Mouse (Mus musculus): ENCODE measurements around the gene Svopl. TPM values are rescaled to one million over a fixed set of nuclear protein-coding genes. Genes with fewer than 3 reads are reported as not detected.

The Svopl gene
- polyA plus RNA-seq, 1 experiment from 2014 or later, result 0.63 TPM

DNA sequence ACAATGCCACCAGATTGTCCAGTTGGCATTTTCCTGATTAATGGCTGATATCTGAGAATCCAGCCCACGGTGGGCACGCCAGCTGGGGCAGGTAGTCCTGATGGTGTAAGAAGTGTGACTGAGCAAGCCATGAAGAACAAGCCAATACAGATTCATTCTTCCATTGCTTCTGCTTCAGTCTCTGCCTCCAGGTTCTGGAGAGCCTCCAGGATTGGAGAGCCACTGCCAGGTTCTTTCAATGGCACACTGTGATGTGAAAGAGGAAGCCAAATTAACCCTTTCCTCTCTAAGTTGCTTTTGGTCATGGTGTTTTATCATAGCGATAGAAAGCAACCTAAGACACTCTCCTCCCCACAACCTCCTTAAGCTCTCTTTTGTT, 18.3 kb upstream of the Svopl start:
- ATAC-seq (ENCODE audit: low FRiP score, low TSS enrichment) (no peak), DNase-seq (ENCODE audit: low spot score) (no peak)
- no peak overlapping the region for H3K4me3 ChIP-seq (ENCODE audit: low read depth, low read length)
- H3K4me2 ChIP-seq (replicated peaks; ENCODE audit: low read depth), result no peak overlapping the region
- 0 out of 2 replicates have a peak, but pooled peaks cover 2% of the 10 kb centered on the region for H3K9me3 ChIP-seq (ENCODE audit: control insufficient read depth, low read length)
- 84% methylated on average over 3 of the region's 3 CpGs for WGBS
- no peaks in the 10 kb centered on the region for H3K27me3 ChIP-seq (ENCODE audit: control insufficient read depth, insufficient read depth, low read length)
- H3K27ac ChIP-seq (replicated peaks), result no peak overlapping the region
- H3K4me1 ChIP-seq (replicated peaks; ENCODE audit: control insufficient read depth, insufficient read depth), result no peaks in the 10 kb centered on the region
- no peaks in the 10 kb centered on the region for H3K36me3 ChIP-seq (ENCODE audit: control insufficient read depth, insufficient read depth, low read length)
- TF ChIP-seq EP300 (optimal IDR thresholded peaks at IDR 0.05), result no peak
- no peak for TF ChIP-seq CTCF (IDR thresholded peaks at IDR 0.05; ENCODE audit: low read depth)
- H3K9ac ChIP-seq (ENCODE audit: low read length), result no peak overlapping the region

DNA sequence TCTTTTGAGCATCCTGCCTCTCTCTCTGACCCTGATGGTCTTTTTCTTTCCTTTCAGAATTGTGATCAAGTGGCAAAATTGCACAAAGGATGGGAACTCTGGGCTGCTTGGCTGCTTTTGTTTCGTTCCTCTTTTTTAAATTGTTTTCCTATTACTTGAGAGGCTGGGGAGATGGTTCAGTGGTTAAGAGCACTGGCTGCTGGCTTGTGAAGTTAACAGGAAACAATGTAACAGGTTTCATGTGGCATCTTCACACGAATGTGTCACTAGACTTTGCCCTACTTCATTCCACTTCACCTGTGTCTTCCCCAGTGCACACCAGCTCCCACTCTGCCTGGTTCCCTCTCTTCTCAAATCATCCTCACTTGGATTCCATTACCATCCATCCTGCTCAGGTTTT, 17.8 kb upstream of the Svopl start:
- ATAC-seq (ENCODE audit: low FRiP score, low TSS enrichment), result no peak
- H3K9ac ChIP-seq (ENCODE audit: low read length), result no peak overlapping the region
- WGBS, result 79% methylated on average over 2 of the region's 2 CpGs

DNA sequence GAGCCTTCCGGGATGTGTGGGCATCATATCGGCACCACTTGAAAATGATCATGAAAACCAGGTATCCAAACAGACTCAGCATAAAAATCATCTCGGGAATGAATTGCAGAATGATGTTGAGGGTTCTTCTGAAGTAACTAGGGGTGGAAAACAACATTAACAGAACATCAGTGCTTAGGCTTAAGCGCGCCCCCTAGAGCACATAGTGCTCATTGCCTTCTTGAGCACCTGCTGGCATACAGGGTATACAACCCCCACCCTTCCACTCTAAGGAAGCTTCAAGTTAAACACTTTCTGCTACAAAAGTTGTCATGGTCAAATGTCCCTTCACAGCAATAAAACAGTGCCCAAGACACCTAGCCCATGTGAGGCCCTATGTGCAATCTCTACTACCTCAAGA, 12.0 kb upstream of the Svopl start:
- ATAC-seq (ENCODE audit: low FRiP score, low TSS enrichment), result no peak
- no peak overlapping the region for H3K4me2 ChIP-seq (replicated peaks; ENCODE audit: low read depth)

More for the DNA sequence above, 17.8 kb upstream of the Svopl start:
- Histone ChIP-seq H3K36me3 (ENCODE audit: control insufficient read depth, insufficient read depth, low read length) (no peaks in the 10 kb centered on the region), H3K27ac (replicated peaks) (no peak overlapping the region), H3K4me3 (ENCODE audit: low read depth, low read length) (no peak overlapping the region), H3K27me3 (ENCODE audit: control insufficient read depth, insufficient read depth, low read length) (no peaks in the 10 kb centered on the region), H3K4me2 (replicated peaks; ENCODE audit: low read depth) (no peak overlapping the region), H3K9me3 (ENCODE audit: control insufficient read depth, low read length) (0 out of 2 replicates have a peak, but pooled peaks cover 2% of the 10 kb centered on the region), H3K4me1 (replicated peaks; ENCODE audit: control insufficient read depth, insufficient read depth) (no peaks in the 10 kb centered on the region)
- DNase-seq (ENCODE audit: low spot score), result no peak
- no peak for TF ChIP-seq EP300 (optimal IDR thresholded peaks at IDR 0.05)
- no peak for TF ChIP-seq CTCF (IDR thresholded peaks at IDR 0.05; ENCODE audit: low read depth)

DNA sequence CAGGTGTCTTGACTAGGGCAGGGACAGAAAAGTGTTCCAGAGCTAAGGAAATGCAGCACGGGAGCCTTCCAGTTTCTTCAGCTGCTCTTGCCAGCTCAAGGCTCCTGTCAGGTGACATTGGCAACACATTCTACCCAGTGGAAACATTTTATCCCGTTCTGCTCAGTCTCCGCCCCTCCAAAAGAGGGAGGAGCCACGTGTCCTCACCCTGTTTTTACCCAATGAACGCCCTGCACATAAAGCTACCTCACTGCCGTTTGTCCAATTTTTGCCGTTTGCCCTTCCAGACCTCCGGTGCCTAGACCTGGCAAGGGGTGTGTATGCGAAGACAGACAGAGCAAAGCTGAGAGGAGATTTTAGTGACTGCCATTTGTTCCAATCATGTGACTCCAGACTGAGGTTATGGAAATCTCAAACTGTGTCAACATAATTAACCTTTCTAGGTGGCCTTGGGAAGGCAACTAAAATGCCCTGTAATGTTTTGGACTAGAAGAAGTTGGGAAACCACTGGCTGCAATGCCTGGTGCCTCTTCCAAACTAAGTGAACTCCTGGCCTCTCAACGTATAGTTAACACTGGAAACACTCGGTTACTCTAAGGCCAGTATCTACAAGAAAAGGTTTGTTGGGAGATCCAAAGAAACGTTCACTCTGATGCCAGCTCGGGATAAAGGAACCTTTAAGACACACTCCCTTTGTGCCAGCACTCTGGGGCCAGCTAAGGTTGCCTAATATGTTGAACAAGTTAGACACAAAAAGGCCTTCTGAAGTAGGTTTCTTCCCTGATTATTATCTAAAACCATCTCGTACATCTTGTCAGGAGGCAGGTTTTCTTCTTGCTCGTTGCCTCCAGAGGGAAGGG, 8.9 kb upstream of the Svopl start:
- 74% methylated on average over 15 of the region's 15 CpGs for WGBS
- no peak for TF ChIP-seq EP300 (optimal IDR thresholded peaks at IDR 0.05)
- TF ChIP-seq CTCF (IDR thresholded peaks at IDR 0.05; ENCODE audit: low read depth), result no peak
- H3K9me3 ChIP-seq (ENCODE audit: control insufficient read depth, low read length), result no peaks in the 10 kb centered on the region
- ATAC-seq (ENCODE audit: low FRiP score, low TSS enrichment) (no peak), DNase-seq (ENCODE audit: low spot score) (no peak)
- no peak overlapping the region for H3K4me2 ChIP-seq (replicated peaks; ENCODE audit: low read depth)
- no peak overlapping the region for H3K27ac ChIP-seq (replicated peaks)
- H3K36me3 ChIP-seq (ENCODE audit: control insufficient read depth, insufficient read depth, low read length), result no peaks in the 10 kb centered on the region
- H3K4me1 ChIP-seq (replicated peaks; ENCODE audit: control insufficient read depth, insufficient read depth), result no peaks in the 10 kb centered on the region
- H3K27me3 ChIP-seq (ENCODE audit: control insufficient read depth, insufficient read depth, low read length), result no peaks in the 10 kb centered on the region
- H3K4me3 ChIP-seq (ENCODE audit: low read depth, low read length), result no peak overlapping the region
- no peak overlapping the region for H3K9ac ChIP-seq (ENCODE audit: low read length)

More for the DNA sequence above, 12.0 kb upstream of the Svopl start:
- no peaks in the 10 kb centered on the region for H3K4me1 ChIP-seq (replicated peaks; ENCODE audit: control insufficient read depth, insufficient read depth)
- H3K27me3 ChIP-seq (ENCODE audit: control insufficient read depth, insufficient read depth, low read length), result no peaks in the 10 kb centered on the region
- H3K9ac ChIP-seq (ENCODE audit: low read length), result no peak overlapping the region
- TF ChIP-seq CTCF (IDR thresholded peaks at IDR 0.05; ENCODE audit: low read depth) (peak; percentile 58), EP300 (optimal IDR thresholded peaks at IDR 0.05) (no peak)
- WGBS, result 61% methylated on average over 5 of the region's 5 CpGs
- no peak for DNase-seq (ENCODE audit: low spot score)
- no peak overlapping the region for H3K27ac ChIP-seq (replicated peaks)
- no peak overlapping the region for H3K4me3 ChIP-seq (ENCODE audit: low read depth, low read length)
- no peaks in the 10 kb centered on the region for H3K36me3 ChIP-seq (ENCODE audit: control insufficient read depth, insufficient read depth, low read length)
- H3K9me3 ChIP-seq (ENCODE audit: control insufficient read depth, low read length), result 0 out of 2 replicates have a peak, but pooled peaks cover 2% of the 10 kb centered on the region

DNA sequence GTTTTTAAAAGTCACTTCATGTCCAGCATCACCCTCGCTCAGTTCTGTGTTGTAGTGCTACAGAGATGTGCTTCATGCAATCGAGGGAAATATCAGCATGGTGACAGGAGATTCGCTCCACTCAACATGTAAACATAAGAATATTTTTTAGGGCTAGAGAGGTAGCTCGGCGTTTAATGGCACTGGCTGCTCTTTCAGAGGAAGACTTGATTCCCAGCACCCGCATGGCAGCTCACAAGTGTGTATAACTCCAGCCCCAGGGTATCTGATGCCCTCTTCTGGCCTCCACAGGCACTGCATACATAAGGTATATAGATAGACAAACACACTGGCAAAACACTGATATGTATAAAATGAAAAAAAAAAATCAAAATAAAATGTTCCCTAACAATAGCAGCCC, 2.8 kb upstream of the Svopl start:
- no peaks in the 10 kb centered on the region for H3K4me1 ChIP-seq (replicated peaks; ENCODE audit: control insufficient read depth, insufficient read depth)
- 91% methylated on average over 6 of the region's 6 CpGs for WGBS
- no peaks in the 10 kb centered on the region for H3K9me3 ChIP-seq (ENCODE audit: control insufficient read depth, low read length)
- no peak for ATAC-seq (ENCODE audit: low FRiP score, low TSS enrichment)
- H3K27me3 ChIP-seq (ENCODE audit: control insufficient read depth, insufficient read depth, low read length), result no peaks in the 10 kb centered on the region
- no peak overlapping the region for H3K4me3 ChIP-seq (ENCODE audit: low read depth, low read length)
- no peaks in the 10 kb centered on the region for H3K36me3 ChIP-seq (ENCODE audit: control insufficient read depth, insufficient read depth, low read length)
- no peak overlapping the region for H3K9ac ChIP-seq (ENCODE audit: low read length)
- TF ChIP-seq EP300 (optimal IDR thresholded peaks at IDR 0.05) (no peak), CTCF (IDR thresholded peaks at IDR 0.05; ENCODE audit: low read depth) (peak; percentile 28; the same call in 1 of the 2 replicates)
- DNase-seq (ENCODE audit: low spot score), result no peak
- H3K4me2 ChIP-seq (replicated peaks; ENCODE audit: low read depth), result no peak overlapping the region
- H3K27ac ChIP-seq (replicated peaks), result no peak overlapping the region

All from stomach, postnatal 0 days (tissue).